Mouse (Mus musculus) hindbrain, embryonic 12.5 days (tissue): ENCODE measurements around the gene Gm21083. TPM values are rescaled to one million over a fixed set of nuclear protein-coding genes. Genes with fewer than 3 reads are reported as not detected.
"Not testable (repeated sequence)": the region's sequence is repeated elsewhere in the genome, so short reads cannot be mapped to it uniquely, and the experiment has no call there.

ENCODE experiments used
- ATAC-seq: fragments of 200-750 bp; cut with Nextera tagmentation; 2 replicates; pipeline ENCODE4 v1.8.0; 2017; ENCODE audit warnings: moderate TSS enrichment; ENCODE audit not compliant: low FRiP score
- H3K27ac ChIP-seq: fragments of 300-500 bp; sonication (generic); 2 replicates; pipeline ENCODE4 v1.5.1; 2016; ENCODE audit warnings: mild to moderate bottlenecking
- H3K27me3 ChIP-seq: fragments of 300-500 bp; sonication (generic); 2 replicates; pipeline ENCODE4 v1.6.1; 2016; ENCODE audit warnings: mild to moderate bottlenecking
- H3K36me3 ChIP-seq: fragments of 300-500 bp; sonication (generic); 2 replicates; pipeline ENCODE4 v1.6.1; 2016; ENCODE audit warnings: mild to moderate bottlenecking
- H3K4me1 ChIP-seq: fragments of 300-500 bp; sonication (generic); 2 replicates; pipeline ENCODE4 v1.6.1; 2016
- H3K4me2 ChIP-seq: fragments of 300-500 bp; sonication (generic); replicated peaks from 2 replicates; pipeline ENCODE4 v1.6.1; 2016; ENCODE audit warnings: mild to moderate bottlenecking
- H3K4me3 ChIP-seq: fragments of 300-500 bp; sonication (generic); 2 replicates; pipeline ENCODE4 v1.5.1; 2016; ENCODE audit warnings: mild to moderate bottlenecking
- H3K9ac ChIP-seq: fragments of 300-500 bp; sonication (generic); 2 replicates; pipeline ENCODE4 v1.6.1; 2016; ENCODE audit warnings: mild to moderate bottlenecking, moderate library complexity
- H3K9me3 ChIP-seq: fragments of 300-500 bp; sonication (generic); replicated peaks from 2 replicates; pipeline ENCODE4 v1.6.1; 2016; ENCODE audit warnings: mild to moderate bottlenecking
- WGBS: fragments of 180-500 bp; shearing (Covaris S2); methylation state at CpG from one replicate; pipeline ENCODE4 v1.1.7; 2016; 5-methylcytosine and 5-hydroxymethylcytosine counted together
- polyA plus RNA-seq: library from polyadenylated mRNA; unstranded; fragments of >200 nt; fragmentation: Nextera tagmentation; extraction: Ambion mirVana; gene quantifications from 2 replicates; pipeline ENCODE4 v1.2.1, GENCODE M21; 2016

The Gm21083 gene
- polyA plus RNA-seq, 1 experiment from 2014 or later = not detected

DNA sequence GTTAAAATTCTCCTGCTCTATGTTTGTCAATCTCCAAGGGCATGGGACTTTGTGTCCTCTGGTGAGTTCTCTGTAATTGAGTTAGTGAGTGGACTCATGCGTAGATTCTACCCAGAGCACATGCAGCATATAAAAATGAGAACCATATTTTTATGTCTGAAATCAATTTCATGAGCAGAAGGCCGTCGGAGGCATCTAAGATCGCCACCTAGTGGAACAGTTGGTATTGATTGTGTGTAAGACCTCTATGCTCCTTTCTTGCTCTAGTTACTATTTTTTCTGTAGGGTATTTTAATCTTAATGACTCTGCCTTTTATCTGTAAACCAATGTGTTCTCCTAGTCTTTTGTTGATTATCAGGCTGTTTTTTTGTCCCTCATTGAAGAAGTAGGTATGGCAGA, 23.2 kb downstream of the Gm21083 start:
- not testable (repeated sequence) for H3K27ac ChIP-seq, ATAC-seq, H3K4me2 ChIP-seq, H3K36me3 ChIP-seq, H3K4me3 ChIP-seq, H3K4me1 ChIP-seq, H3K9ac ChIP-seq, H3K27me3 ChIP-seq
- H3K9me3 ChIP-seq = peaks cover 31% of the 10 kb centered on the region
- 40% methylated on average over 4 of the region's 4 CpGs for WGBS

DNA sequence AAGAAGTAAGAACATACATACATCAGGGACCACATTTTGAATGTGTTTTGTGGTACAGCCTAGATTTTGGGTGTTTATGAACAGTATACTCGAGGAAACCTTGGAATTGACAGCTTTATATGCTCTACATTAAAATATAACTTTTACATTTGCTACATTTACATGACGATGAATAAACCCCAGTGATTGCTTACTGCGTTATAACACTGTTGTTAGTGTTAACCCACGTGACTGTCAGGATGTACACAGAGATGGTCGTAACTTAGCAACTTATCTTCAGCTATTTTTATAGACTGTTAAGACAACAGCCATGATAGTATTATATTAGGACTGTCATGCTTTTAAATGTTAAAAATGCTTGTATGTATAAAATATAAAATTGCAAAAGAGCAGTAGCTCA, 24.3 kb downstream of the Gm21083 start:
- not testable (repeated sequence) for H3K27ac ChIP-seq, H3K27me3 ChIP-seq, H3K9ac ChIP-seq, H3K4me1 ChIP-seq, H3K36me3 ChIP-seq, H3K4me3 ChIP-seq, H3K4me2 ChIP-seq
- WGBS = 63% methylated on average over 5 of the region's 5 CpGs
- ATAC-seq = peak; percentile 78; the same call in 1 of the 2 replicates
- peaks cover 27% of the 10 kb centered on the region for H3K9me3 ChIP-seq

GRCm38 (mm10) chr5:15601960-15602359, 24.8 kb downstream of the Gm21083 start:
- peak; percentile 60; the same call in 1 of the 2 replicates for ATAC-seq
- H3K9me3 ChIP-seq = peaks cover 32% of the 10 kb centered on the region
- 74% methylated on average over 3 of the region's 3 CpGs for WGBS
- H3K4me1 ChIP-seq, H3K27ac ChIP-seq, H3K9ac ChIP-seq, H3K36me3 ChIP-seq, H3K27me3 ChIP-seq, H3K4me3 ChIP-seq, H3K4me2 ChIP-seq: not testable (repeated sequence)

DNA sequence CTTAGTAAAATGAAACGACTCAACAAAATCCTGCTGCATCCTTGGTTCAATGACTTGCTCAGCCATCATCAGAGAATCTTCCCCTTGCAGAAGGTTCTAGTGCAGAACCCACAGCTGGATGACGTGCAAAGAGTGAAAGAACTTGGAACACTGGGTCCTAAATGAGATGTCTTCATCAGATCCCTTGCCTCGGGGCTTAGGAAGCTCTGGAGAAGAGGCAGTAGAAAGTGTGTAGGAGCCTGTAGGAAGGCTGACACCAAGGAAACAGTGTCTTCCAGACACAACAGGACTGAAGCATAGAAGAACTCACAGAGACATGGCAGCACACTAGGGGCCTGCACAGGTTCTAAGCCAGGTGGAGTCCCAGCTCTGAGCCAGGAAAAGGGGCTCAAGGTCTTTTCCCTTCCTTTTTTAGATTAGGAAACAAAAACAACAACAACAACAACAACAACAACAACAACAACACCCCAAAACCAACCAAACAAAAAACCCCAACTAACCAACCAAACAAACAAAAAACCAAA, 25.4 kb downstream of the Gm21083 start:
- H3K27me3 ChIP-seq, H3K9ac ChIP-seq, H3K4me1 ChIP-seq, H3K4me3 ChIP-seq, H3K4me2 ChIP-seq, H3K27ac ChIP-seq, ATAC-seq, H3K36me3 ChIP-seq: not testable (repeated sequence)
- WGBS = 58% methylated on average over 3 of the region's 3 CpGs
- peaks cover 33% of the 10 kb centered on the region for H3K9me3 ChIP-seq

DNA sequence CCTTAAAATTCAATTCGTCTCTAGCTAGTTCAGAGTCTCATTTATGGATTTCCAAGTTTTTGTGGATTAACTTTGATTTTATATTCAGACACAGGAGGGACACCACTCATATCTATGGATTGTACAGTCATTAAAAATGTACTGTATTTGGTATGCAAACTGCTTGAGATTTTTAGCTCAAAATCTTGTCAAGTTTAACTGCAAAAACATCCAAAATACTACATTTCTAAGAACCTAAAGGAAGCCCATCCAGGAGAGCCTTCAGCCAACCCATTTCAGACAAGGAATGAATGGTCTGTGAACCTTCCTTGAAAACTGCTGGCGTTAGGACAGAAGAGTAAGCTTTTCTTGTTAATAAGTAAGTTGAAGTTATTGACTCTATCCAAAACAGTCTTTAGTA, 25.9 kb downstream of the Gm21083 start:
- not testable (repeated sequence) for H3K27ac ChIP-seq, ATAC-seq, H3K27me3 ChIP-seq, H3K4me2 ChIP-seq, H3K4me1 ChIP-seq, H3K36me3 ChIP-seq, H3K9ac ChIP-seq, H3K4me3 ChIP-seq
- 69% methylated on average over 2 of the region's 2 CpGs for WGBS
- peaks cover 33% of the 10 kb centered on the region for H3K9me3 ChIP-seq

DNA sequence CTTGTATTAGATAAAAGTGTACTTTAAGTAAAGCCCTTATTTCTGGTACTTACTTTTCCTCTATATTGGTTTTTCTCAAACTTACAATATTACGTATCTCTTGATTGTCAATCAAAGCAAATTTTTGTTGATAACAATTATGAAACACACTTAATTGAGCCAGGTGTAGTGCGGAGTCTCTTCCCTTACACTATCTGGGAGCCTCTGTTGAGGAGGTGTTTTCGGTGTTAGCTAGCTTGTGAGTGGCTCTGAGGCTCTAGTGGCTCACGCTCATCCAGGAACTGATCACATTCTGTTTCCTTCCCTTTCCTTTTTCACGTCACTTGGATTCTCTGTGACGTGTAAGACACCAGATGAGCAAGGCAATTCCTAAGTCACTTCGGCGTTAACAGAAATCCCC, 26.5 kb downstream of the Gm21083 start:
- not testable (repeated sequence) for H3K9ac ChIP-seq, H3K4me1 ChIP-seq, H3K4me3 ChIP-seq, H3K27ac ChIP-seq, H3K27me3 ChIP-seq, H3K36me3 ChIP-seq, ATAC-seq, H3K4me2 ChIP-seq
- 73% methylated on average over 8 of the region's 8 CpGs for WGBS
- peaks cover 29% of the 10 kb centered on the region for H3K9me3 ChIP-seq

GRCm38 (mm10) chr5:15606677-15607076, 29.5 kb downstream of the Gm21083 start:
- H3K27me3 ChIP-seq, H3K4me2 ChIP-seq, H3K27ac ChIP-seq, H3K36me3 ChIP-seq, H3K9ac ChIP-seq, H3K4me1 ChIP-seq, H3K4me3 ChIP-seq: not testable (repeated sequence)
- 67% methylated on average over 6 of the region's 6 CpGs for WGBS
- peaks cover 27% of the 10 kb centered on the region for H3K9me3 ChIP-seq
- ATAC-seq = peak; percentile 85

DNA sequence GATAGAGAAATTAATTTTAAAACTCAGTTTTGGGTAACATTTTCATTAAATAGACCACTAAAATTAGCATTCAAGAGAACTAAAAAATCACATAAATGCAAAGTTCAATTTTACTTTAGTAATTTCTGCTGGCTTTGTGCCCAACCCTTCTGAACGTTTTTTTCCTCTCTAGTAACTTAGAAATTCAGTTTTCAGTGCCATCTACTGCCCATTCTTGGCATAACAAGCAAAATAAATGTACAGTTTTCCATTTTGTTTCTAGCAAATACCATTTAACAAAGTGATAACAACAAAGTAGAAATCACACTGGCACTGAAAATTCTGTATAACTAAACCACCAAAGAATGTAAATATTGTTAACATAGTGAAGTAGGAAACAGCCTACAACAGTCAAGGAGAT, 33.6 kb downstream of the Gm21083 start:
- 3% methylated on average over 1 of the region's 1 CpGs for WGBS
- H3K27ac ChIP-seq, H3K4me2 ChIP-seq, ATAC-seq, H3K27me3 ChIP-seq, H3K9ac ChIP-seq, H3K36me3 ChIP-seq, H3K4me1 ChIP-seq, H3K4me3 ChIP-seq: not testable (repeated sequence)
- peaks cover 17% of the 10 kb centered on the region for H3K9me3 ChIP-seq

- not testable (repeated sequence) for H3K9ac ChIP-seq, H3K27ac ChIP-seq, H3K27me3 ChIP-seq, ATAC-seq, H3K4me3 ChIP-seq, H3K36me3 ChIP-seq, H3K4me1 ChIP-seq, H3K4me2 ChIP-seq
- H3K9me3 ChIP-seq = peaks cover 15% of the 10 kb centered on the region; the same call in 1 of the 2 replicates
- WGBS = 81% methylated on average over 3 of the region's 3 CpGs
Measured at GRCm38 (mm10) chr5:15616195-15616594, 39.1 kb downstream of the Gm21083 start.

DNA sequence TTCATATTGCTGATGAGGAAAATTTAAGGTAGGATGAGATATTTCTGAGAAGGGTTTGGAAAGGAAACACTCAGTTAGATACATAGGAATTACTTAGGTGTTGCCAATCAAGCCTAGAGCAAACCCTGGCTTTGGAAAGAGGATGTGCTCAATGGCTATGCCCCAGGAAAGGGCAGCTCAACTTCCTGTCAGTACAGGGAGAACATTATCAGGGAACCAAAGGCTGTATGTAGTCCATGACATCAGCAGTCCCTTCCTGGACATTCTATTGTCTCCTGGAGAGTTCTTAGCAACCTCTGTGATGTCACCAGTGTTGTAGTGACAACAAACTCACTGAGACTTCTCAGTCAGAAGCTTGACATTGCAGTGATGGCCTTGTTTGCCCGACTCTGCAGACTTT, 41.6 kb downstream of the Gm21083 start, which contains the start of gene Speer4d:
Gene Speer4d (plus strand): TSS at position 301 of the 400 bp plus-strand sequence.
- peaks cover 10% of the 10 kb centered on the region; the same call in 1 of the 2 replicates for H3K9me3 ChIP-seq
- not testable (repeated sequence) for H3K36me3 ChIP-seq, H3K4me2 ChIP-seq, H3K9ac ChIP-seq, H3K4me3 ChIP-seq, ATAC-seq, H3K27ac ChIP-seq, H3K4me1 ChIP-seq, H3K27me3 ChIP-seq
- 71% methylated on average over 1 of the region's 1 CpGs for WGBS

GRCm38 (mm10) chr5:15628136-15628535, 51.0 kb downstream of the Gm21083 start:
- not testable (repeated sequence) for H3K4me1 ChIP-seq, H3K4me2 ChIP-seq, H3K9ac ChIP-seq, H3K36me3 ChIP-seq, ATAC-seq, H3K27me3 ChIP-seq, H3K27ac ChIP-seq, H3K9me3 ChIP-seq, H3K4me3 ChIP-seq
- WGBS = 37% methylated on average over 1 of the region's 1 CpGs

DNA sequence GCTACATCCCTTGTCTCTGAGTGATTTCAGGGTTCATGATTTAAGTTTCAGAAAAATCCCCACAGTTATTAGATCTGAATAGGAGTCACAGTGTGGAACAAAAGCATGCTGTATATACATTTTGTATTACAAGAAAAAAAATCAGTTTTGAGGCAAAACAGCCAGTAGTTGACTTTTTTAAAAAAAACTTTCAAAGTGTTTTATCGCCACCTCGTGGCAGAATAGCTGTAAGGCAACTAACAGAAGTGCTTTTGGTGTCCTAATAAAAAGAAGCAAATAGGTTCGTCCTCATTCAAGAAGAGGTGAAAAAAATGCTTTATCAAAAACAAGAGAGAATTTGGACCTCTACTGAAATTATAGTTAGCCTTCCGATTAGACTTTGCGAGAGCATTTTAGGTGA, 52.9 kb downstream of the Gm21083 start:
- not testable (repeated sequence) for H3K4me1 ChIP-seq, H3K4me3 ChIP-seq, H3K27me3 ChIP-seq, H3K4me2 ChIP-seq, H3K9me3 ChIP-seq, H3K9ac ChIP-seq, H3K36me3 ChIP-seq, ATAC-seq, H3K27ac ChIP-seq
- WGBS = 35% methylated on average over 5 of the region's 5 CpGs
